Mouse (Mus musculus): Measurements from ENCODE around the gene Jmjd4.

DNA sequence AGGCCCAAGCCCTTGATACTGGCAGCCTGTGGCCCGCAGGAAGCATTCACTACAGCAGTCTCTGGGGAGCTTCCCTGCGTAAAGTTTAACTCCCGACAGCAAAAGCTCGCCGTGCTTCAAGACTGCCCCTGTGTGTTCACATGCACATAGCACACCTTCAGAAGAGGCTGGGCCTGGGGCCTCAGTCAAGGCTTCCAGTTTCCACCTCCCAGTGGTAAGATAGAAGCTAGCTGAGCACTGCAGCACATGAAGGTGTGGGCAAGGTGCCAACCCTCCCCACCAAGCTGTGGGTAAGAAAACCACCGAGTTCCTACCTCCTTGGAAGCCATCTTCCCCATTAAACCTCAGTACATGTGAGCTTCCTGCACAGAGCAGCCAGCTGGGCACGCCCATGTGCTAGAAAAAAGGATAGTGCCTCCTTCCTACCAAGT lies 24.2 kb upstream of the Jmjd4 start:
- no peak for TF ChIP-seq POLR2A (IDR thresholded peaks at IDR 0.05; ENCODE audit: low read depth, low read length)
- TF ChIP-seq RAD21 (IDR thresholded peaks at IDR 0.05; ENCODE audit: low read depth, low read length) = peak; percentile 76
- TF ChIP-seq EP300 (IDR thresholded peaks at IDR 0.05; ENCODE audit: low read length) = no peak
- no peak for TF ChIP-seq ZNF384 (IDR thresholded peaks at IDR 0.05; ENCODE audit: low read depth, low read length)
- no peak for TF ChIP-seq UBTF (IDR thresholded peaks at IDR 0.05; ENCODE audit: low read depth, low read length)
- peak in 1 of 2 experiments; percentile 77; a peak in 2 of 4 replicates for TF ChIP-seq CTCF (conservative IDR thresholded peaks at IDR 0.05 in 1 of 2, IDR thresholded peaks at IDR 0.05 in 1 of 2; ENCODE audit: low read depth in 2 of 2, low read length in 2 of 2)
- TF ChIP-seq MAX (IDR thresholded peaks at IDR 0.05; ENCODE audit: low read length) = no peak
- no peak for TF ChIP-seq USF2 (conservative IDR thresholded peaks at IDR 0.05; ENCODE audit: low read depth, low read length)

Measured in CH12.LX (cell line).